Mouse (Mus musculus) liver, embryonic 11.5 days (tissue): Measurements from ENCODE around the gene Sdhb. TPM values are rescaled to one million over a fixed set of nuclear protein-coding genes. Genes with fewer than 3 reads are reported as not detected.
A peak's percentile ranks its signal among the peaks of the same experiment; 100 is the strongest.

ENCODE experiments used
- ATAC-seq: fragments of 200-750 bp; cut with Nextera tagmentation; replicated peaks from 2 replicates; pipeline ENCODE4 v1.8.0; 2017; ENCODE audit warnings: moderate number of reproducible peaks, mild to moderate bottlenecking, moderate TSS enrichment, moderate library complexity; ENCODE audit not compliant: low FRiP score
- DNase-seq: peaks from one replicate; pipeline ENCODE4 v3.0.0-alpha.2; 2017; ENCODE audit warnings: low spot score
- H3K27ac ChIP-seq: fragments of 300-500 bp; sonication (generic); 2 replicates; pipeline ENCODE4 v1.5.1; 2014; ENCODE audit warnings: mild to moderate bottlenecking, low read depth, low read length, control low read depth
- H3K27me3 ChIP-seq: fragments of 300-500 bp; sonication (generic); replicated peaks from 2 replicates; pipeline ENCODE4 v1.6.1; 2014; ENCODE audit warnings: low read length, mixed read lengths; ENCODE audit not compliant: control insufficient read depth, insufficient read depth
- H3K36me3 ChIP-seq: fragments of 300-500 bp; sonication (generic); 2 replicates; pipeline ENCODE4 v1.6.1; 2014; ENCODE audit warnings: mild to moderate bottlenecking, low read length, moderate library complexity, mixed read lengths; ENCODE audit not compliant: control insufficient read depth, insufficient read depth
- H3K4me1 ChIP-seq: fragments of 300-500 bp; sonication (generic); replicated peaks from 2 replicates; pipeline ENCODE4 v1.6.1; 2014; ENCODE audit warnings: low read length, mixed read lengths; ENCODE audit not compliant: control insufficient read depth, insufficient read depth
- H3K4me2 ChIP-seq: fragments of 300-500 bp; sonication (generic); 2 replicates; pipeline ENCODE4 v1.6.1; 2014; ENCODE audit warnings: mild to moderate bottlenecking, control low read depth, moderate library complexity
- H3K4me3 ChIP-seq: fragments of 300-500 bp; sonication (generic); 2 replicates; pipeline ENCODE4 v1.5.1; 2014; ENCODE audit warnings: low read depth, low read length, control low read depth
- H3K9ac ChIP-seq: fragments of 300-500 bp; sonication (generic); 2 replicates; pipeline ENCODE4 v1.6.1; 2014; ENCODE audit warnings: low read depth, low read length, control low read depth
- H3K9me3 ChIP-seq: fragments of 300-500 bp; sonication (generic); 2 replicates; pipeline ENCODE4 v1.6.1; 2016; ENCODE audit warnings: low read length, inconsistent platforms, mixed read lengths; ENCODE audit not compliant: control insufficient read depth
- WGBS: fragments of 180-500 bp; shearing (Covaris S2); extraction: QIAGEN DNeasy Blood & Tissue Kit; methylation state at CpG from one replicate; pipeline ENCODE4 v1.1.7; 2014; 5-methylcytosine and 5-hydroxymethylcytosine counted together
- polyA plus RNA-seq: library from polyadenylated mRNA; unstranded; fragments of >200 nt; fragmentation: Nextera tagmentation; extraction: Ambion mirVana; gene quantifications from 2 replicates; pipeline ENCODE4 v1.2.1, GENCODE M21; 2014

Gene Sdhb
- polyA plus RNA-seq, 1 experiment from 2014 or later: 339 TPM

DNA sequence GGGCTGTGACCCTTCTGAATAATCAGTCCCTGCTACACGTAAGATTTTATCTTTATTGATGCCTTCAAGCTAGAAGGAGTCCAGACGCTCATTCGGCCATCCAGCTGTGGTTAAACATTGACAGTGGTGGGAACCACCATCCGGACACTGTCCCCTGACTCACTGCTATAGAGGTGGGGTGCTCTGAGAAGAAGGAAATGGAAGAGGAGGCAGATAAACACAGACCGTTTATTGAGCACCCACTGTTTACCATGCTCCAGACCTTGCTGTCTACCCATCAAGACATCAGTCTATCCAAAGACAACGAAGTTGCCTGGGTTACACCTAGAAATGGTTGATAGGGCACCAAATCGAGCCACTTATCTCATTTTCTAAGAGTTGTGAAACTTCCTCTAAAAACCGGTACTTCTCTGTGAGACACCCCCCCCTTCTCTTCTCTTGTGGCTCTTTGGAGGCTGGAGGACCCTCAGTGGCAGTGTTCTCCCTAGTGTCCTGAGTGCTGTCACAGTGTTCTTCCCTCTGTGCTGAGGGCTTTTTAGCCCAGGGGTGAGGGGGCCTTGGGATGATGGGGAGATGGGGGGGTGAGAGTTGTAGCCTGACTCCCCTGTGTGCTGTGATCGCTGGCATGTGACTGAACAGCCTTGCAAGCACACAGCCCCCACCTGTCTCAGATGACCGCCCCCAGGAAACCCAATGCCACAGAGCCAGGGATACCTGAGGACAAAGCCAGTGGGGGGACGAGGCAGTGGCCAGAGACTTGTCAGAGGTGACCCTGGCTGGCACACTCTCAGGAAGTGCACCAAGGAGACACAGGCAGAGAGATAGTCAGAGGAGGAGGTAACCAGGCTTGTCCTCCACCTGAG is 40.8 kb upstream of the Sdhb start:
- Histone ChIP-seq H3K9me3 (no peaks in the 10 kb centered on the region), H3K27me3 (no peaks in the 10 kb centered on the region), H3K27ac (no peak overlapping the region), H3K36me3 (no peaks in the 10 kb centered on the region), H3K9ac (no peak overlapping the region), H3K4me3 (no peak overlapping the region), H3K4me2 (0 out of 2 replicates have a peak overlapping the region, but pooled peaks have one; percentile 9), H3K4me1 (no peaks in the 10 kb centered on the region; the same call in 1 of the 2 replicates)
- 22% methylated on average over 11 of the region's 11 CpGs for WGBS
- no peak for DNase-seq
- no peak for ATAC-seq

DNA sequence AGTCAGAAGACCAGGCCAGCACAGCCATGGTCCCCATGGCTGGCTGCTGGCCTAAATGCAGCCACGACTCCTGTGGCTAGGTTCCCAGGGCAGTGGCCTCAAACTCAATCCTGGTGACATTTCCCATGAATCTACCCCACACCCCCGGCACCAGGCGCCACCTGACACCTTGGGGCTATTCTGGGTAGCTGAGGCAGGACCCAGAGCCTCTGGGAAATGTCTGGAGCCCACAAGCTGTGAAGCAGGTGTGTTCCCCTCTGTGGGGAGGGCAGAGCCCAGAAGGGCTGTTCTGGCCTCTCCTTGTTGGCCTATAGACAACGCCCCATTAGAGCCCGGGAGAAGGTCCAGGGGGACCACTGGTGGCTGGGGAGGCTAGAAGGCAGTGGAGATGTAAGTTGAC is 38.5 kb upstream of the Sdhb start:
- H3K27ac ChIP-seq: no peak overlapping the region
- WGBS: 77% methylated on average over 5 of the region's 5 CpGs
- peaks cover 2% of the 10 kb centered on the region; the same call in 1 of the 2 replicates for H3K4me1 ChIP-seq
- DNase-seq (no peak), ATAC-seq (no peak)
- no peak overlapping the region for H3K4me2 ChIP-seq
- H3K4me3 ChIP-seq: no peak overlapping the region
- H3K36me3 ChIP-seq: no peaks in the 10 kb centered on the region
- no peaks in the 10 kb centered on the region for H3K9me3 ChIP-seq
- H3K9ac ChIP-seq: no peak overlapping the region
- no peaks in the 10 kb centered on the region for H3K27me3 ChIP-seq

DNA sequence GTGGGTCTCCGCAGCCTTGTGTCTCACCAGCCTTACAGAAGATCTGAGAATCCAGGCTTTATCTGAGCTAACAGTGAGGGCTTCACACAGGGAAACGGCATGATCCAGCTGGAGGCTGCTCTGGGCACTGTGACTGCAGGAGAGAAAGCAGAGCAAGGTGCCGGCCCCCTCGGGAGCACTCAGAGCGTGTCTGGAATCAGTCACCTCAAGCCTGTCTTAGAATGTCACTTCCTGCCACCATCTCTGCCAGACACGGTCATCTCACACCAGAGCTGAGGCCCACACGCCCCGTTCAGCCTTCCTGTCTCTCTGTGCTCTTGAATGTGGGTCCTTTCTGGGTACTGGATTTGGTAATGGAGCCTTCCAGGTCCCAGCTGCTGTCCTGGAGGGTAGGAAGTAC is 35.4 kb upstream of the Sdhb start:
- WGBS: 53% methylated on average over 8 of the region's 8 CpGs
- no peak overlapping the region for H3K27ac ChIP-seq

DNA sequence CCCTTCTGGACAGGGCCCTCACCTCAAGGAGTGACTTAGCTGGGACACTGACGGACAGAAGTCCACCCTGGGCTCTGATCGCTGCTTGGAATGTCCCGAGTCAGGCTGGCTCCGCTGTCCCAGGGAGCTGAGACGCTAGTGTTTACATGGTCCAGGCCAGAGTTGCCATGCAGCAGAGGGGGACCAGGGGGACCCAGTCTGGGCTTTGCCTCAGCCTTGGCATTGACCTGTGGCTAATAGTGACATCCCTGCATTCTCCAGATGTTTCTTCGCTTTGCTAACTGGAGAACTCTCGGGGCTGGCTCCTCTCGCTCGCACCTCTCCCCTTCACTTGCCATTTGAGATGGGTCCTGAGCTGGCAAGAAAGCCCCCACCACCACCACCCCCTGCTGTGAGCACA is 32.7 kb upstream of the Sdhb start:
- no peak overlapping the region for H3K4me2 ChIP-seq
- DNase-seq (no peak), ATAC-seq (no peak)
- H3K9ac ChIP-seq: no peak overlapping the region
- H3K4me3 ChIP-seq: no peak overlapping the region
- H3K4me1 ChIP-seq: peaks cover 2% of the 10 kb centered on the region; the same call in 1 of the 2 replicates
- no peaks in the 10 kb centered on the region for H3K27me3 ChIP-seq
- H3K9me3 ChIP-seq: no peaks in the 10 kb centered on the region
- 77% methylated on average over 9 of the region's 9 CpGs for WGBS
- no peak overlapping the region for H3K27ac ChIP-seq
- no peaks in the 10 kb centered on the region for H3K36me3 ChIP-seq

More for the DNA sequence above, 35.4 kb upstream of the Sdhb start:
- ATAC-seq (no peak), DNase-seq (no peak)
- no peaks in the 10 kb centered on the region for H3K27me3 ChIP-seq
- H3K36me3 ChIP-seq: no peaks in the 10 kb centered on the region
- H3K4me2 ChIP-seq: no peak overlapping the region
- H3K4me1 ChIP-seq: 0 out of 2 replicates have a peak, but pooled peaks cover 2% of the 10 kb centered on the region
- H3K4me3 ChIP-seq: no peak overlapping the region
- no peaks in the 10 kb centered on the region for H3K9me3 ChIP-seq
- no peak overlapping the region for H3K9ac ChIP-seq

DNA sequence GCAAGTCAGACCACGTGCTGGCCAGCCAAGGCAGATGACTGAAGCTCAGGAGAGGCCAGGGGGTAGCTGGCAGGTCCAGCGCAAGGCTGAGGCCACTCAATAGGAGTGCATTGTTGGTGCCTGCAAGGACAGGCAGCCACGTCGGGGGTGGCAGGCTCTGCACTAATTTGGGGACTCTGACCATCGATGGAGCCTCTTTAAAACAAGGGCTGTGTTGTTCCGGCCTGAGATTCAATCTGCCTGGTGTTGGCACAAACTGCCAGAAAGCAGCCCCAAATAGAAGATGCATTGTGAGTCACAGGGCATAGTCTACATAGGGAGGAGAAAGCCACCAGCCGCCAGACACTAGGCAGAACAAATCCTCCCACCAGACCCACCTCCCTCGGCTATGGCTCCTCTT is 31.3 kb upstream of the Sdhb start:
- Histone ChIP-seq H3K27ac (no peak overlapping the region), H3K36me3 (no peaks in the 10 kb centered on the region), H3K4me2 (no peak overlapping the region), H3K9me3 (no peaks in the 10 kb centered on the region), H3K9ac (no peak overlapping the region), H3K27me3 (no peaks in the 10 kb centered on the region), H3K4me3 (no peak overlapping the region), H3K4me1 (peaks cover 2% of the 10 kb centered on the region; the same call in 1 of the 2 replicates)
- ATAC-seq (no peak), DNase-seq (no peak)
- WGBS: 82% methylated on average over 8 of the region's 8 CpGs

DNA sequence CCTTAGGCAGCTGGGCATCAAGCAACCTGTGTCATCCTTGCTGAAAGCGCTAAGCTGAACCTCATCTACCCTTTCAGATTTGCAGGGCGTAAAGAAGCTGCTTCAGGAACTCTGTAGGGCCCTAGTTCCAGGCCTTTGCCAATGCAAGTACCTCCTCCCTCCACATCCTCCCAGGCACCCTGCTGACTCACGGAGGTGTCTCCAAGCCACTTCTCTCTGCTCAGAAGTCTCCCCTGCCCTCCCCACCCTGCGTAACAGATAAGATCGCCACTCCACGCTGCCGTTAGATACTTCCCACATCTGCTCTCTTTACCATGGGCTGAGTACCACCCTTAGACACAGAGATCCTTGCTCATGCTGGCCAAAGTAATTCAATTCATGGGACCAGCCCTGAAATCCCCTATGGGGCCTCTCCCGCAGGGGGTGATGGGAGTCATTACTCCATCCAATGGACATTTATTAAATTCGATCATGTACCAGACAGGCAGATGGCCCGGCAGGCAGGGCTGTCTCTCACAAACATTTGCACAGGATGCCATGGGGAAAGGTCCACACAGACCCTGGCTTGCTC is 30.0 kb upstream of the Sdhb start:
- H3K4me3 ChIP-seq: no peak overlapping the region
- H3K9me3 ChIP-seq: no peaks in the 10 kb centered on the region
- H3K4me1 ChIP-seq: peaks cover 2% of the 10 kb centered on the region; the same call in 1 of the 2 replicates
- no peak for ATAC-seq
- H3K36me3 ChIP-seq: no peaks in the 10 kb centered on the region
- WGBS: 44% methylated on average over 10 of the region's 10 CpGs
- H3K27me3 ChIP-seq: no peaks in the 10 kb centered on the region
- no peak for DNase-seq
- no peak overlapping the region for H3K4me2 ChIP-seq
- H3K9ac ChIP-seq: no peak overlapping the region
- H3K27ac ChIP-seq: no peak overlapping the region

DNA sequence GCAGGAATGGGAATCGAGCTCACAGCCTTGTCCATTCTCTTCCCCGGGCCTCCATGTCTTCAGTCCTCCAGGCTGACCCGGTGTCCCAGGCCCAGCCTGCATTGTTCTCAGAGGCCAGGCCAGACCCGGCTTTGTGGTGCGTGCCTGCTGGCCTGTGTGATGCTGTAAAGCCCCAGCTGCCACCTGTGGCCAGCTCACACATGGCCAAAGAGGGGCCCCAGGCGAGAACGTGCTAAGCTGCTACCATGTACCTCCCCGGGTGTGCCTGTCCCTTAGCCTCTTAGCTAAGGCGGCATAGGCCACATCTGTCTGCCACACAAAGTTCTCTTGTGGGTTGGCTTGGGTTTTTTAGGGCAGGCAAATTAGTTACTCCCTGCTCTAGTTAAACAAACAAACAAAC is 25.4 kb upstream of the Sdhb start:
- Histone ChIP-seq H3K4me2 (no peak overlapping the region), H3K36me3 (no peaks in the 10 kb centered on the region), H3K27ac (no peak overlapping the region), H3K27me3 (no peaks in the 10 kb centered on the region), H3K4me1 (no peaks in the 10 kb centered on the region; the same call in 1 of the 2 replicates), H3K9me3 (peaks cover 7% of the 10 kb centered on the region; the same call in 1 of the 2 replicates), H3K4me3 (no peak overlapping the region), H3K9ac (no peak overlapping the region)
- WGBS: 85% methylated on average over 9 of the region's 9 CpGs
- no peak for ATAC-seq
- DNase-seq: no peak

DNA sequence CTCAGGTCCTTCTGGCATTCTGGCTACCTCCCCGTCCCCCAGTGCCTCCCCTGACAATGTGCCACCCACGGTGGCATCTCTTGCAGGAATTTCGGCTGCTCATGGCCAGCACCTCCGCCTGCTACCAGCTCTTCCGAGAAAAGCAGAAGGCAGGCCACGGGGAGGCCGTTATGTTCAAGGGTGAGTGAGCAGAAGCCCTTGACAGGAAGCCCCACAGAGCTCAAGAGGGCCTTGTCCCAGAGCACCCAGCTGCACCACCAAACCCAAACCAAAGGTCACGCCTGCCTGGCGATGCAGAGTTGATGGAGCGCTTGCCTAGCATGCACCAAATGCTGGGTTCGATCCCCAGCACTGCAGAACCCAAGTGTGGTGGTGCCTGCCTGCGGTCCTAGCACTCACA is 16.6 kb upstream of the Sdhb start:
- 76% methylated on average over 12 of the region's 12 CpGs for WGBS
- no peak overlapping the region for H3K4me3 ChIP-seq
- no peak for ATAC-seq
- H3K27me3 ChIP-seq: no peaks in the 10 kb centered on the region
- no peak overlapping the region for H3K9ac ChIP-seq
- H3K27ac ChIP-seq: no peak overlapping the region; the same call in 1 of the 2 replicates
- no peaks in the 10 kb centered on the region for H3K36me3 ChIP-seq
- H3K9me3 ChIP-seq: no peaks in the 10 kb centered on the region
- H3K4me2 ChIP-seq: no peak overlapping the region
- no peak for DNase-seq
- 0 out of 2 replicates have a peak, but pooled peaks cover under 1% of the 10 kb centered on the region for H3K4me1 ChIP-seq
